Mouse (Mus musculus) olfactory bulb, adult 2 months (tissue): ENCODE results near the gene 5730409E04Rik.

Source experiments
- CTCF ChIP-seq: fragments of 200-500 bp; IDR thresholded peaks from 2 replicates; pipeline ENCODE4 v1.5.1; 2012; ENCODE audit warnings: low read depth, mild to moderate bottlenecking, low read length, moderate library complexity; ENCODE audit not compliant: insufficient read depth
- POLR2A ChIP-seq: fragments of 200-500 bp; IDR thresholded peaks from 2 replicates; pipeline ENCODE4 v1.6.1; 2012; ENCODE audit warnings: mild to moderate bottlenecking, low read depth, low read length, moderate library complexity; ENCODE audit not compliant: insufficient read depth

DNA sequence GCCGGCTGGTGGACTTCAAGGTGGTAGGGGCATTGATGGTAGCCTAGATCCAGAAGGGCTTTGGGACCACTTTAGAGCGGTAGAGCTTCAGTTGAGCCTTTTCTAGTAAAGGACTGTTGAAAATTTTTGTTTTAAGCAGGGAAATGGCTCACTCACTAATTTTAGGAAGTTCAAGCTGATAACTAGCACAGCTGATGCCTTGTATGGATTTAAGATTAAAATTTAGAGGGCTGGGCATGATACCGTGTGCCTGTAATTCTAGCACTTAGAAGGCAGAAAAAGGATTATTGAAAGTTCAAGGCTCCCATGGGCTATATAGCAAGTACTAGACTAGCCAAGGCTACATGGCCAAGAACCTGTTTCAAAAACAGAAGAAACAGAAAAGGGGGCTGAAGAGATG is 39.8 kb upstream of the 5730409E04Rik start:
- TF ChIP-seq POLR2A (no peak), CTCF (no peak)
